Mouse (Mus musculus) heart, embryonic 11.5 days (tissue): ENCODE measurements around the gene Sdc1. TPM values are rescaled to one million over a fixed set of nuclear protein-coding genes. Genes with fewer than 3 reads are reported as not detected.

Experiments
- ATAC-seq: fragments of 200-750 bp; cut with Nextera tagmentation; replicated peaks from 2 replicates; pipeline ENCODE4 v1.8.0; 2017; ENCODE audit warnings: moderate library complexity; ENCODE audit not compliant: insufficient number of reproducible peaks, low FRiP score, low TSS enrichment
- H3K27ac ChIP-seq: fragments of 300-500 bp; sonication (generic); 2 replicates; pipeline ENCODE4 v1.5.1; 2014; ENCODE audit warnings: mild to moderate bottlenecking, low read depth, low read length
- H3K27me3 ChIP-seq: fragments of 300-500 bp; sonication (generic); 2 replicates; pipeline ENCODE4 v1.6.1; 2014; ENCODE audit warnings: mild to moderate bottlenecking, low read length, mixed read lengths; ENCODE audit not compliant: control insufficient read depth, insufficient read depth
- H3K36me3 ChIP-seq: fragments of 300-500 bp; sonication (generic); 2 replicates; pipeline ENCODE4 v1.6.1; 2014; ENCODE audit warnings: mild to moderate bottlenecking, low read length, moderate library complexity, mixed read lengths; ENCODE audit not compliant: control insufficient read depth, insufficient read depth
- H3K4me1 ChIP-seq: fragments of 300-500 bp; sonication (generic); 2 replicates; pipeline ENCODE4 v1.6.1; 2014; ENCODE audit warnings: low read length; ENCODE audit not compliant: control insufficient read depth, insufficient read depth
- H3K4me2 ChIP-seq: fragments of 300-500 bp; sonication (generic); 2 replicates; pipeline ENCODE4 v1.6.1; 2014; ENCODE audit warnings: mild to moderate bottlenecking, moderate library complexity
- H3K4me3 ChIP-seq: fragments of 300-500 bp; sonication (generic); 2 replicates; pipeline ENCODE4 v1.5.1; 2014; ENCODE audit warnings: low read depth, low read length
- H3K9ac ChIP-seq: fragments of 300-500 bp; sonication (generic); 2 replicates; pipeline ENCODE4 v1.6.1; 2014; ENCODE audit warnings: mild to moderate bottlenecking, low read depth, low read length, moderate library complexity
- H3K9me3 ChIP-seq: fragments of 300-500 bp; sonication (generic); replicated peaks from 2 replicates; pipeline ENCODE4 v1.6.1; 2016; ENCODE audit warnings: low read length; ENCODE audit not compliant: control insufficient read depth
- WGBS: fragments of 180-500 bp; shearing (Covaris S2); extraction: QIAGEN DNeasy Blood & Tissue Kit; methylation state at CpG from one replicate; pipeline ENCODE4 v1.1.7; 2014; ENCODE audit not compliant: insufficient replicate concordance; 5-methylcytosine and 5-hydroxymethylcytosine counted together
- polyA plus RNA-seq: library from polyadenylated mRNA; unstranded; fragments of >200 nt; fragmentation: Nextera tagmentation; extraction: Ambion mirVana; gene quantifications from 2 replicates; pipeline ENCODE4 v1.2.1, GENCODE M21; 2014

The Sdc1 gene
- polyA plus RNA-seq, 1 experiment from 2014 or later = 28.5 TPM

- Histone ChIP-seq H3K27ac (no peak overlapping the region), H3K9ac (no peak overlapping the region), H3K9me3 (no peaks in the 10 kb centered on the region), H3K36me3 (no peaks in the 10 kb centered on the region), H3K27me3 (no peaks in the 10 kb centered on the region), H3K4me3 (no peak overlapping the region), H3K4me1 (no peaks in the 10 kb centered on the region), H3K4me2 (no peak overlapping the region)
- 74% methylated on average over 7 of the region's 7 CpGs for WGBS
- ATAC-seq = no peak
These were observed 54.0 kb downstream of the Sdc1 start for GRCm38 (mm10) chr12:8824995-8825703.

- H3K4me3 ChIP-seq = no peak overlapping the region
- no peaks in the 10 kb centered on the region for H3K36me3 ChIP-seq
These were observed 56.0 kb downstream of the Sdc1 start for GRCm38 (mm10) chr12:8827014-8827715.

GRCm38 (mm10) chr12:8829032-8829660, 58.0 kb downstream of the Sdc1 start:
- H3K9ac ChIP-seq = no peak overlapping the region
- H3K4me3 ChIP-seq = no peak overlapping the region
- H3K27ac ChIP-seq = no peak overlapping the region
- no peak for ATAC-seq
- whole genome bisulfite sequencing = 44% methylated on average over 13 of the region's 13 CpGs
- no peaks in the 10 kb centered on the region for H3K4me1 ChIP-seq
- no peaks in the 10 kb centered on the region for H3K36me3 ChIP-seq
- H3K4me2 ChIP-seq = no peak overlapping the region
- H3K27me3 ChIP-seq = no peaks in the 10 kb centered on the region
- no peaks in the 10 kb centered on the region for H3K9me3 ChIP-seq

More at GRCm38 (mm10) chr12:8827014-8827715, 56.0 kb downstream of the Sdc1 start:
- 83% methylated on average over 9 of the region's 9 CpGs for WGBS
- no peak overlapping the region for H3K9ac ChIP-seq
- no peaks in the 10 kb centered on the region for H3K27me3 ChIP-seq
- H3K4me2 ChIP-seq = no peak overlapping the region
- no peak overlapping the region for H3K27ac ChIP-seq
- no peak for ATAC-seq
- H3K4me1 ChIP-seq = no peaks in the 10 kb centered on the region
- no peaks in the 10 kb centered on the region for H3K9me3 ChIP-seq

- H3K9me3 ChIP-seq = no peaks in the 10 kb centered on the region
- no peak overlapping the region for H3K4me3 ChIP-seq
- 89% methylated on average over 5 of the region's 5 CpGs for whole genome bisulfite sequencing
- H3K36me3 ChIP-seq = no peaks in the 10 kb centered on the region
- ATAC-seq = no peak
- H3K9ac ChIP-seq = no peak overlapping the region
- H3K27ac ChIP-seq = no peak overlapping the region
- no peaks in the 10 kb centered on the region for H3K4me1 ChIP-seq
- H3K27me3 ChIP-seq = no peaks in the 10 kb centered on the region
- no peak overlapping the region for H3K4me2 ChIP-seq
These were observed 58.5 kb downstream of the Sdc1 start for GRCm38 (mm10) chr12:8829661-8830040.

- no peaks in the 10 kb centered on the region for H3K27me3 ChIP-seq
- no peaks in the 10 kb centered on the region for H3K4me1 ChIP-seq
- H3K9me3 ChIP-seq = no peaks in the 10 kb centered on the region
- no peak overlapping the region for H3K27ac ChIP-seq
- no peak overlapping the region for H3K4me3 ChIP-seq
- 63% methylated on average over 6 of the region's 6 CpGs for WGBS
- no peaks in the 10 kb centered on the region for H3K36me3 ChIP-seq
- no peak overlapping the region for H3K4me2 ChIP-seq
- H3K9ac ChIP-seq = no peak overlapping the region
- ATAC-seq = no peak
These were observed 60.0 kb downstream of the Sdc1 start for GRCm38 (mm10) chr12:8830967-8831635.

- Histone ChIP-seq H3K9ac (no peak overlapping the region), H3K27ac (no peak overlapping the region), H3K4me3 (no peak overlapping the region), H3K4me2 (no peak overlapping the region), H3K36me3 (no peaks in the 10 kb centered on the region), H3K27me3 (no peaks in the 10 kb centered on the region), H3K4me1 (no peaks in the 10 kb centered on the region), H3K9me3 (no peaks in the 10 kb centered on the region)
- no peak for ATAC-seq
- WGBS = 69% methylated on average over 6 of the region's 6 CpGs
These were observed 60.6 kb downstream of the Sdc1 start for GRCm38 (mm10) chr12:8831710-8832109.

GRCm38 (mm10) chr12:8840782-8841325, 69.7 kb downstream of the Sdc1 start:
- Histone ChIP-seq H3K27ac (no peak overlapping the region; the same call in 1 of the 2 replicates), H3K9ac (no peak overlapping the region), H3K4me3 (no peak overlapping the region), H3K27me3 (no peaks in the 10 kb centered on the region), H3K36me3 (no peaks in the 10 kb centered on the region), H3K9me3 (no peaks in the 10 kb centered on the region), H3K4me1 (no peaks in the 10 kb centered on the region), H3K4me2 (no peak overlapping the region)
- peak; percentile 88 for ATAC-seq
- WGBS = 44% methylated on average over 7 of the region's 7 CpGs

GRCm38 (mm10) chr12:8842725-8843124, 71.6 kb downstream of the Sdc1 start:
- H3K9ac ChIP-seq = no peak overlapping the region
- no peaks in the 10 kb centered on the region for H3K9me3 ChIP-seq
- H3K36me3 ChIP-seq = no peaks in the 10 kb centered on the region
- H3K4me3 ChIP-seq = no peak overlapping the region
- WGBS = 77% methylated on average over 7 of the region's 7 CpGs
- H3K4me1 ChIP-seq = no peaks in the 10 kb centered on the region
- no peaks in the 10 kb centered on the region for H3K27me3 ChIP-seq
- no peak for ATAC-seq
- H3K4me2 ChIP-seq = no peak overlapping the region
- no peak overlapping the region for H3K27ac ChIP-seq
